In genomic region chr12:12034521-12034920, GRCm38 (mm10) we compare ENCODE assay signal across 23 mouse cellular contexts.
"Had no signal": no experiment of that assay in that cellular context is flagged by ENCODE, and none has a peak within 500 bp of the region (broad histone marks: within the 10 kb centered on the region; RNA-seq: fewer than 3 reads in every experiment).

No protein-coding gene starts in this region.

- H3K4me1 ChIP-seq: heart, embryonic 10.5 days; hindbrain, embryonic 10.5 days; hindbrain, embryonic 12.5 days; intestine, embryonic 15.5 days; limb, embryonic 13.5 days; limb, embryonic 15.5 days had no signal

- H3K4me2 ChIP-seq: heart, embryonic 12.5 days; hindbrain, embryonic 12.5 days; hindbrain, embryonic 14.5 days; intestine, embryonic 15.5 days; limb, embryonic 13.5 days; limb, embryonic 15.5 days had no signal

- H3K27me3 ChIP-seq: heart, embryonic 12.5 days; hindbrain, embryonic 12.5 days; intestine, embryonic 15.5 days; limb, embryonic 13.5 days; limb, embryonic 15.5 days had no signal

- H3K27ac ChIP-seq: gastrocnemius, adult 2 months; heart, embryonic 10.5 days; hindbrain, embryonic 10.5 days; hindbrain, embryonic 12.5 days; hindbrain, embryonic 14.5 days; intestine, embryonic 15.5 days; layer of hippocampus, adult 2 months; limb, embryonic 13.5 days; limb, embryonic 15.5 days had no signal

- DNase-seq: gastrocnemius, adult 2 months; gastrocnemius, postnatal 10 days; gastrocnemius, postnatal 25 days; heart, adult 18-20 months; heart, postnatal 10 days; heart, postnatal 4 days; kidney, adult 18-20 months; kidney, postnatal 10 days; kidney, postnatal 25 days; kidney, postnatal 4 days; left cerebral cortex, postnatal 4 days had no signal

- H3K9me3 ChIP-seq: heart, embryonic 10.5 days; heart, embryonic 12.5 days; hindbrain, embryonic 10.5 days; hindbrain, embryonic 12.5 days; intestine, embryonic 15.5 days; limb, embryonic 13.5 days; limb, embryonic 15.5 days had no signal

- H3K36me3 ChIP-seq: heart, embryonic 10.5 days; heart, embryonic 12.5 days; hindbrain, embryonic 10.5 days; hindbrain, embryonic 12.5 days; intestine, embryonic 15.5 days; limb, embryonic 13.5 days; limb, embryonic 15.5 days had no signal

- H3K9ac ChIP-seq: heart, embryonic 12.5 days; hindbrain, embryonic 12.5 days; hindbrain, embryonic 14.5 days; intestine, embryonic 15.5 days; limb, embryonic 13.5 days; limb, embryonic 15.5 days had no signal

- ATAC-seq: hindbrain, embryonic 16.5 days; inflammation-experienced regulatory T-cells, adult 6 months; intestine, embryonic 15.5 days; intestine, postnatal 0 days had no signal

- H3K4me3 ChIP-seq: gastrocnemius, adult 2 months; heart, embryonic 10.5 days; heart, embryonic 12.5 days; hindbrain, embryonic 10.5 days; hindbrain, embryonic 12.5 days; intestine, embryonic 15.5 days; layer of hippocampus, adult 2 months; limb, embryonic 13.5 days; limb, embryonic 15.5 days had no signal
